Mouse (Mus musculus) midbrain, embryonic 10.5 days (tissue): ENCODE measurements around the gene Hes2. TPM values are rescaled to one million over a fixed set of nuclear protein-coding genes. Genes with fewer than 3 reads are reported as not detected.

Experiments used
- DNase-seq: peaks from one replicate; pipeline ENCODE4 v3.0.0-alpha.2; 2017; ENCODE audit warnings: low spot score
- H3K27ac ChIP-seq: fragments of 300-500 bp; sonication (generic); replicated peaks from 2 replicates; pipeline ENCODE4 v1.5.1; 2016; ENCODE audit warnings: mild to moderate bottlenecking
- H3K27me3 ChIP-seq: fragments of 300-500 bp; sonication (generic); 2 replicates; pipeline ENCODE4 v1.6.1; 2016; ENCODE audit warnings: low read depth, mild to moderate bottlenecking; ENCODE audit not compliant: poor library complexity, severe bottlenecking
- H3K36me3 ChIP-seq: fragments of 300-500 bp; sonication (generic); 2 replicates; pipeline ENCODE4 v1.6.1; 2016; ENCODE audit warnings: mild to moderate bottlenecking, moderate library complexity
- H3K4me1 ChIP-seq: fragments of 300-500 bp; sonication (generic); 2 replicates; pipeline ENCODE4 v1.6.1; 2016
- H3K4me3 ChIP-seq: fragments of 300-500 bp; sonication (generic); 2 replicates; pipeline ENCODE4 v1.5.1; 2016; ENCODE audit warnings: mild to moderate bottlenecking, moderate library complexity
- H3K9me3 ChIP-seq: fragments of 300-500 bp; sonication (generic); replicated peaks from 2 replicates; pipeline ENCODE4 v1.6.1; 2016; ENCODE audit warnings: mild to moderate bottlenecking
- WGBS: fragments of 180-500 bp; shearing (Covaris S2); methylation state at CpG from one replicate; pipeline ENCODE4 v1.1.7; 2016; 5-methylcytosine and 5-hydroxymethylcytosine counted together
- polyA plus RNA-seq: library from polyadenylated mRNA; unstranded; fragments of >200 nt; fragmentation: Nextera tagmentation; extraction: Ambion mirVana; gene quantifications from 2 replicates; pipeline ENCODE4 v1.2.1, GENCODE M21; 2016

The Hes2 gene
- polyA plus RNA-seq, 1 experiment from 2014 or later, result 0.79 TPM

DNA sequence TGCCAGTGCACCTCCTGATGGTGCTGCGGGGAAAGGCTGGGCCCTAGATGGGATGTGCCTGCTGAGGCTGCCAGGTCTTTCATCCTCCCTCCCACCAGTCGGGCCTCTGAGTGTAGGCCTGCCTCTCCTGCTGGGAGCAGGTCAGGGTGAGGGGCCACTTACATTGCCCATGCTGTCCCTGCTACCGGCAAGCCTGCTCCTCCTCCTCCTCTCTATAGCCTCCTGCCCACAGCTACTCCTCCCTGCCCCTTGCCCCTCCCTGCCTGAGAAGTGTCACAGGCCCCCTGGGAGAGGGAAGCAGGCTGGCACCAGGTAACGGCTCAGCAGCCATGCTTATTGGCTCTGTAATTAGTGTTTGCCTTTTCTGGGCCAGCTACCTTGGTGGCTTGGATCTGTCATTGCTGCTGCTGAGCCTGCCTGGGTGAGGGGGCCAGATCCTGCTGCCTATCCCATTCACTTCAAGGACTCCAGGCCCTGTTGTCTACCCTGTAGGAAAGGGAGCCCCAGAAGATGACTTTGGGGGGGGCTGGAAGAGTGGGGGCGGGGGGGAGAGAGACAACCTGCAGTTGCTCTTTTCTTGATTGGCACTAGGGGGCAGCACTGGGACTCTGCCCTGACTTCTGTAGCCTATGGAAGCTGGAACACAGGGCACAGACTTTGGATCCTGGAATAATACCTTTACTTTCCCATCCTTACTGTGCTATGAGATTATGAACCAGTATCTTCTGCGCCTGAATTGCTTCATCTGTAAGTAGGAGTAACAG is 22.4 kb upstream of the Hes2 start:
- Histone ChIP-seq H3K9me3 (no peaks in the 10 kb centered on the region), H3K4me1 (peaks cover 32% of the 10 kb centered on the region), H3K27ac (no peak overlapping the region), H3K27me3 (peaks cover 94% of the 10 kb centered on the region), H3K36me3 (no peaks in the 10 kb centered on the region), H3K4me3 (no peak overlapping the region)
- WGBS, result 29% methylated on average over 6 of the region's 6 CpGs
- no peak for DNase-seq

DNA sequence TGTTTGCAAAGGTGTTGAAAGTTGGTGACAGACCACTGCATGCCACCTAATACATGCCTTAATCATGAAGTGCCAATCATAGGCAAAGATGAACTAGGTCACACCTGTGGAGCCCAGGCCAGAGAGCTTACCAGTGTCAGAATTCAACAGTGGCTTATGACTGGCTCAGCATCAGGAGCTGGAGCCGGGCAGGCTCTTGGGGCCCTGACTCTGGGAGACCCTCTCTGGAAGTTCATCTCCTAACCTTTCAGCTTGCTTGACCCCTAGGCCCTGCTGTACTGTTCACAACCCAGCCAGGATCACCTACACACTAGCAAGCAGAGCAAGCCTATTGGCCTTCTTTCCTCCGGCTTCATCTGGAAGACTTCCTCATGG is 21.8 kb upstream of the Hes2 start:
- H3K4me1 ChIP-seq, result peaks cover 26% of the 10 kb centered on the region
- H3K27ac ChIP-seq, result no peak overlapping the region
- WGBS, result 92% methylated on average over 2 of the region's 2 CpGs
- peaks cover 94% of the 10 kb centered on the region for H3K27me3 ChIP-seq
- no peaks in the 10 kb centered on the region for H3K9me3 ChIP-seq
- H3K36me3 ChIP-seq, result no peaks in the 10 kb centered on the region
- DNase-seq, result no peak
- no peak overlapping the region for H3K4me3 ChIP-seq

DNA sequence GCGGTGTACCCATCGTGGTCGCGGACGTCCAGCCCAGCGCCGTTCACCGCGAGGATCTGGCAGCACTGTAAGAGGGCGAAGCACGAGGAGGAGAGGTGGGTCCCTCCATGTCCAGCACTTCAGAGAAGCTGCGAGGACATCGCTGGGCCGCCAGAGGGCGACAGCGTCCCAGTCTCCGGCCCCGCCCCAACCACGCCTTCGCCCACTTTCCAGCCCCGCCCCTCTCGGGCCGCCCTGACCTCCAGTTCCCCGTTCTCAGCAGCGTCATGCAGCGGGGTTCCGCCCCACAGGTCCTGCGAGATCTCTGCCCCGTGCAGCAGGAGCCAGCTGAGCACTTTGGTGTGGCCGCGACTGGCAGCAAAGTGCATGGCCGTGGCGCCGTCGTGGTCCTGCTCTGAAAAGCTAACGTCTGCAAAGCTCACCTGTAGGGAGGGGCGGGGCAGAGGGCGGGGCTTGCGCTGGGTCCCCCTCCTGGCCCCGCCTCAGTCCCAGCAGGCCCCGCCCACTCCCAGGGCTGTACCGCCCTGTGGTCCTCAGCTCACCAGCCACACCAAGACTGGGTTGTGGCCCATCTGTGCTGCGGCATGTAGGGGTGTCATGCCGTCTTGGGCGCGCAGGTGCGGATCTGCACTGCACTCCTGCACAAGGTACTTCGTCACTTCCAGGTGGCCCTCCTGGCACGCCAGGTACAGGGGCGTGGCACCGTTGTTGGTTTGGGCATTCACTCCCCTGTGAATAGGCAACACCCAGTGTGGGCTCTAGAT is 20.0 kb upstream of the Hes2 start:
- Histone ChIP-seq H3K36me3 (no peaks in the 10 kb centered on the region), H3K27ac (no peak overlapping the region), H3K4me3 (peak overlapping the region; percentile 52), H3K4me1 (peaks cover 17% of the 10 kb centered on the region), H3K9me3 (no peaks in the 10 kb centered on the region), H3K27me3 (peaks cover 85% of the 10 kb centered on the region)
- DNase-seq, result peak; percentile 90
- WGBS, result 3% methylated on average over 51 of the region's 51 CpGs

DNA sequence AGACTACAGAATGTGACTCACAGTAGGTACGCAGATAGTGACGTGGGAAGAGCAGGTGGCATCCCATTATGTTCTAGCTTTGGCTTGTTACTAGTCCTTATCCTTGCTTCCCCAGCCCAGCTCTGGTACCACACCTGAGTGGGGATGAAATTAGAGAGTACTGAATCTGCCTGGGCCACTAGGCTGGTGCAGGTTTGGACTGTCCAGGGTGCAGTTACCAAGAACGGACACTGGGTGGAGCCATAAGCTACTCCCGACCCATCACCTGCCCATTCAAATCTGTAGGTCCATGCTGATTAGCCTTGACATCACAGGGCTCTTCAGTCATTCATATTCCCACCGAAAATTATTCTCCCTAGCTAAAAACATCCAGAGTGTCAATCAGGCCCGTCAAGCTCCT is 18.2 kb upstream of the Hes2 start:
- Histone ChIP-seq H3K4me3 (no peak overlapping the region), H3K36me3 (no peaks in the 10 kb centered on the region), H3K27ac (no peak overlapping the region), H3K9me3 (no peaks in the 10 kb centered on the region), H3K27me3 (peaks cover 76% of the 10 kb centered on the region), H3K4me1 (peaks cover 17% of the 10 kb centered on the region)
- WGBS, result 27% methylated on average over 6 of the region's 6 CpGs
- peak; percentile 58 for DNase-seq

DNA sequence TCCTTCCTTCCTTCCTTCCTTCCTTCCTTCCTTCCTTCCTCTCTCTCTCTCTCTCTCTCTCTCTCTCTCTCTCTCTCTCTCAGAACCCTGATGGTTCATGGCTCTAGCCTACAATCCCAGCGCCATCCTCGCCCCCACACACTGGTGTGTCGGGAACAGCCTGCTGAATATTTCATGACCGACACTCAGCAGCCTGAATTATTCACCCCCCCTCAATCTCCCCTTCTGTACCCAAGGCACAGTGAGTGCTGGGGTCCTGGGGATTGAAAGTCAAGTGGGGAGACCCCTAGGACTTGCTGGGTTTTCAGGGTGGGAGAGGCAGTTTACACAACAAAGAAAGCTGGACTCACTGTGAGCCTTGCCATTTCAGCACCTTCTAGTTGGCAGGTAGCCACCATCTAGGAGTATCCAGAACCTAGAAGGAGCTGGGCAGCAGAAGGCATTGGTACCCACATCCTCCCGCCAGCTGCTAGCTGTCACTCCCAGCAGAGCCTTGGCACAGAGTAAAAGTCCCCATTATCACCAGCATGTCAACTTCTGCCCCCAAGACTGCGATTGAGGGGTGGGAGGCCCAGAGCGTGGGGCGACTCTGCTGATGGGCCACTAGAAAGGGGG is 17.0 kb upstream of the Hes2 start:
- Histone ChIP-seq H3K27me3 (peaks cover 69% of the 10 kb centered on the region), H3K9me3 (no peaks in the 10 kb centered on the region), H3K36me3 (no peaks in the 10 kb centered on the region), H3K27ac (no peak overlapping the region), H3K4me3 (no peak overlapping the region), H3K4me1 (peaks cover 11% of the 10 kb centered on the region)
- 83% methylated on average over 8 of the region's 8 CpGs for WGBS
- DNase-seq, result no peak

DNA sequence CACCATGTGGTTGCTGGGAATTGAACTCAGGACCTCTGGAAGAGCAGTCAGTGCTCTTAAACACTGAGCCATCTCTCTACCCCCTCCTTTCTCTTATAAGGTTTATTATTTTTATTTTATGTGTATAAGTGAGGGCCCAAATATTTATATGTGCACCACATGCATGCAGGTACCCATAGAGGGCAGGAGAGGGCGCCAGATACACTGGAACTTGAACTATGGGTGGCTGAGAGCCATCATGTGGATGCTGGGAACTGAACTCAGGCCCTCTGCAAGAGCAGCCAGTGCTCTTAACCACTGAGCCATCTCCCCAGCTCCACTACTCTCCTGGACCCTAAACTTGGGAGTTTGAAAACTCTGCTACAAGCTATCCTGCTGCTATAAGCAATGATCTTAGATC is 15.0 kb upstream of the Hes2 start:
- H3K27ac ChIP-seq, result no peak overlapping the region
- 41% methylated on average over 1 of the region's 1 CpGs for WGBS
- no peak for DNase-seq
- H3K4me1 ChIP-seq, result peaks cover 5% of the 10 kb centered on the region
- H3K4me3 ChIP-seq, result no peak overlapping the region
- H3K27me3 ChIP-seq, result peaks cover 67% of the 10 kb centered on the region
- H3K36me3 ChIP-seq, result no peaks in the 10 kb centered on the region
- H3K9me3 ChIP-seq, result no peaks in the 10 kb centered on the region

DNA sequence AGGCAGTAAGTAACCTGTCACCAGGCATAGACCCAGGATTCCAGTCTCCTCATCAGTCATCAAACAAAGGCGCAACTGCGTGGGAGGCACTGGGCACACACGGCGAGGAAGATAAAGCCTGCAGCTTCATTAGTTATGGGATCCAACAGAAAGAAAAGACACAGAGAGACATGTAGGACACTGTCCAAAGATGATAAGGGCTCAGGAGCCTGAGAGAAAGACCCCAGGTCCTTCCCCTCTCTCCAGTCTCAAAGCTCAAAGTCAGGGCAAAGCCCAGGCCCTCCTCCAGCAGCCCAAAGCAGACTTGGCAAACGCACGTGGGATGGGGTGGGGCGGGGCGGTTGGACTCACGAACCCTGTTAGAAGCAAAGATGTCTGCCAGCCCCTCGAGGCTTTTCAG is 13.2 kb upstream of the Hes2 start:
- peaks cover 72% of the 10 kb centered on the region for H3K27me3 ChIP-seq
- no peaks in the 10 kb centered on the region for H3K4me1 ChIP-seq
- H3K36me3 ChIP-seq, result no peaks in the 10 kb centered on the region
- no peak for DNase-seq
- H3K4me3 ChIP-seq, result no peak overlapping the region
- WGBS, result 78% methylated on average over 10 of the region's 10 CpGs
- no peaks in the 10 kb centered on the region for H3K9me3 ChIP-seq
- no peak overlapping the region for H3K27ac ChIP-seq

DNA sequence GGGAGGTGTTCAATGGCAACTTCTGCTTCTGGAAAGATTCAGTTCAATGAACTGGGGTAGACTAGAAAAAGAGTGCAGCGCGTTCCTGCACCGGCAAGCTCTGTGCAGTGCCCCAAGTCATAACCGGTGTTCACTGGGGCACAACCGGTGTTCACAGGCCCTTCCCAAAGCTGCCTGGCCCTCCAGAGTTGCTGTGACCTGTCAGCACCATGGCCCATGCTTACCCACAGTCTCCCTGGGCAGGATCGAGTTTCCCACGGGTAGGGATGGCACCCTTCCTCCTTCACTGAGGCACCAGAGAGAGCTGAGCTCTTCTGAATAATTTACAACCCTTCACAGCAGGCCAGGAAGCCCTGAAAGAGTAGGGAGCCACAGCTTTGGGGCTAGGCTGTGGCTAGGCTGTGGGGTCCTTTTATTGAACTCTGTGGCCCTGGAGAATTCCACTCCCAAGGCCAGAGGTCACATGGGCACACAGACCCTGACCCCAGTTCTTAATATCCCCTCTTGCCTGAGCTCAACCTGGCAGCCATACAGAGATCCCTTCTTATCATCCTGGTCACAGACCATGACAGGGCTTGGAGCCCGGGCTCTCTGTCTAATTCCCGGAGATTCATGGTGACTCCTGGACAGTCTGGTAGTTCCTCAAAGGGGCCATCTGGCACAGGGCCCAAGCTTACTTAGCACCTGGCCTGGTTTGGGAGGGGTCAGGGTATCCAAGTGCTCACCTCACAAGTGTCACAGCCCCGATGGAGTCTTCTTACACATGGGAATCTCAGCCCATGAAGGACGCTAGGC is 12.4 kb upstream of the Hes2 start:
- no peak for DNase-seq
- Histone ChIP-seq H3K4me1 (peaks cover under 1% of the 10 kb centered on the region; the same call in 1 of the 2 replicates), H3K27me3 (peaks cover 72% of the 10 kb centered on the region), H3K4me3 (no peak overlapping the region), H3K36me3 (no peaks in the 10 kb centered on the region), H3K27ac (no peak overlapping the region), H3K9me3 (no peaks in the 10 kb centered on the region)
- WGBS, result 78% methylated on average over 11 of the region's 11 CpGs

DNA sequence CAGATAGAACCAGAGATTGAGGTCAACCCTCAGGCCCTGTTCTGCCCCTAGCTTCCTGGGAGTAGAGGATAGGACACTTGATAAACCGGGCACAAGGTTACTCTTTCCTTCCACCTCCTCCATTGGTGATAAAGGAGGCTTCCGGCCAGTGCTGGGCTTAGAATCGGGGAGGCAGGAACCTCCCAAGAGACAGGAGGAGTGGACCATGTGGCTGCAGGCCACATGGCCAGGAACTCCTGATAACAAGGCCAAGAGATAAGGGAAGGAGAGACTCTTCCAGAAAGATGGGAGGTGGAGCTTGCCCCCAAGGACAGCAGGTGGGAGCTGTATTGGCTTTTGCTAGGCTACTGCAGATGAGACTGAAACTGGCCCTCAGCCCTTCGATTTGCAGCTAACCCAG is 8.1 kb upstream of the Hes2 start:
- peaks cover 90% of the 10 kb centered on the region for H3K27me3 ChIP-seq
- 79% methylated on average over 4 of the region's 4 CpGs for WGBS
- no peak overlapping the region for H3K4me3 ChIP-seq
- no peaks in the 10 kb centered on the region for H3K9me3 ChIP-seq
- no peaks in the 10 kb centered on the region for H3K36me3 ChIP-seq
- no peak for DNase-seq
- H3K27ac ChIP-seq, result no peak overlapping the region
- H3K4me1 ChIP-seq, result peaks cover 21% of the 10 kb centered on the region

DNA sequence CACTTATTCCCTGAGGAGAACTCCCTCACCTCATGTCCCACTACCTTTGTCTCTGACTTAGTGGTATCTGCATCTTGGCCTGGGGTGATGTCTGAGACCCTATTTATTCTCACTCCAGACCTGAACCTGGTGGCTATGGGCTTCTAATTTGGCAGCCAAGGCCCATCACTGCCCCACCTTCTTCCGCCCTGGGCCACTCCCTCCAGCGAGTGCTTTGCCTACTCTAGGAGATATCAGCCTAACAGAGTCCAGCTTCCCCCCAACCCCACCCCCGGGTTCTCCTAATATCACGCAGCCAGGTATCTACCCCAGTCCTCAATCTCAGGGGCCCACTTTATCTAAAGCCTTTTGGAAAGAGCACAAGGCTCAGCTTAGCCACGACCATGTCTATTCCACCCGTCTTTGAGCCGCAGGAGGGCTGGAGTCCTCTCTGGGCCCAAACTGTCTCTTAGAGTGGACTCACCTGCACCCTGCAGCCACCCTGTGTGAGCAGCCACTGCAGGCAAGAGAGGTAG is 7.2 kb upstream of the Hes2 start:
- WGBS, result 16% methylated on average over 7 of the region's 7 CpGs
- Histone ChIP-seq H3K36me3 (no peaks in the 10 kb centered on the region), H3K27me3 (peaks cover 94% of the 10 kb centered on the region), H3K9me3 (no peaks in the 10 kb centered on the region), H3K27ac (no peak overlapping the region; the same call in 1 of the 2 replicates), H3K4me1 (peaks cover 21% of the 10 kb centered on the region), H3K4me3 (peak overlapping the region; percentile 53)
- no peak for DNase-seq

DNA sequence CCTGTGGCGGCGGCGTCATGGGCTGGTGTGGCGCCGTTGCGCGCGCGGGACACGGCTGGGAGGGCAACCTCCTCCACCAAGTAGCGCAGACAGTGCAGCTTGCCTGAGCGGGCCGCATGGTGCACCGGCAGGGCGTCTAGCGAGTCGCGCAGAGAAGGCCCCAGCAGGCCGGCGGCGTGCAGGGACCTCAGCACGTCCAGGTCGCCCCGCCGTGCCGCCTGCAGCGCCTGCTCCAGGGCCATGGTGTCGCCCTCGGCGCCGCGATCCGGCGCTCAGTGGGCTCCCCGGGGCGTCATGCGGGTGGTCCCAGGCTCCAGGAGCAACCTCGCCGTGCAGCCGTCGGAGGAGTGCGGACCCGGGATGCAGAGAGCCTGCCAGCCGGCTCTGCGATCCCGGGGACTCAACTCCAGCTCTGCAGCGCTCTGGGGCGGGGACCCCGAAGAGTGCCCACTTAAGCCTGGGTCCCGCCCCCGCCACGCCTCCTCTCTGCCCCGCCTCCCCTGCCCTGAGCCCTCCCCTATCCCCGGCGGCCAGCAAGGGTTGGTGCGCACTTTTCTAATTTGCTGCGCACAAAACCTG is 6.6 kb upstream of the Hes2 start, which contains the start of gene Espn:
Gene Espn, minus strand, starts transcription at position 406 of the 579 bp plus-strand sequence.
- Histone ChIP-seq H3K4me3 (peak within 1 kb of the TSS; percentile 53), H3K27me3 (peaks cover 96% of the 10 kb centered on the region), H3K4me1 (peaks cover 21% of the 10 kb centered on the region), H3K36me3 (no peaks in the 10 kb centered on the region), H3K9me3 (no peaks in the 10 kb centered on the region), H3K27ac (no peak within 1 kb of the TSS; the same call in 1 of the 2 replicates)
- peak; percentile 80 for DNase-seq
- WGBS, result under 1% methylated on average over 54 of the region's 57 CpGs

DNA sequence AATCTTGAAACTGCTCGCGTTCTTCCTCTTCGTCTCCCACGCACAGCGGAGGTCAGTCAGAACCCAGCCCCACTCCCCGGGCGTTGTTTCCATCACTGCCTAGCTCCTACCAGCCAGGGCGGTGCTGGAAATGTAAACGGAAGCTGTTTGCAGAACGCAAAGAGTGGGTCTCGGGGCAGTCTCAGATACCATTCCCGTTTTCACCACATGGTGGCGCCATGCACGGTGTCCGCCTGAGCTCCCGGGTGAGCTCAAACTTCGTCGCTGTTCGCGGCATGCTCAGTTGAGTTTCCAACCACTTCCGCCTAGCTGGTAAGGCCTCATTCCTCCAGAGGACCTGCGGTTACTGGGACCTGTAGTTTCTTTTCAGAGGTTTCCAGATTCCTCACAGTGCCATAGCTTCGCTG is 4.9 kb upstream of the Hes2 start:
- 2% methylated on average over 23 of the region's 23 CpGs for WGBS
- Histone ChIP-seq H3K27me3 (peaks cover 97% of the 10 kb centered on the region), H3K4me3 (peak overlapping the region; percentile 37), H3K36me3 (no peaks in the 10 kb centered on the region), H3K27ac (no peak overlapping the region), H3K4me1 (peaks cover 31% of the 10 kb centered on the region), H3K9me3 (no peaks in the 10 kb centered on the region)
- peak; percentile 86 for DNase-seq
